In genomic region chr7:80207314-80207731, GRCm38 (mm10) we compare ENCODE assay signal across 8 mouse cellular contexts. TPM values are rescaled to one million over a fixed set of nuclear protein-coding genes. Genes with fewer than 3 reads are reported as not detected.
A peak's percentile ranks its signal among the peaks of the same experiment; 100 is the strongest.
DNase-seq lines count a peak whose midpoint lies in the region; ATAC-seq lines count a peak whose summit lies in the region.

No protein-coding gene starts in this region.

- no peak for ATAC-seq in lung, embryonic 15.5 days (ENCODE audit: borderline replicate concordance, extremely low read depth, low FRiP score, low TSS enrichment)

- H3K4me2 ChIP-seq in lung, embryonic 15.5 days: peak overlapping the region; percentile 32; the same call in 1 of the 2 replicates

- H3K4me1 ChIP-seq in lung, embryonic 15.5 days: peaks cover 54% of the 10 kb centered on the region
- peaks cover 98% of the 10 kb centered on the region for H3K4me1 ChIP-seq in megakaryocyte, embryonic 14.5 days

- WGBS in lung, embryonic 15.5 days: 35% methylated on average over 3 of the region's 3 CpGs

- no peaks in the 10 kb centered on the region for H3K27me3 ChIP-seq in lung, embryonic 15.5 days
- no peaks in the 10 kb centered on the region for H3K27me3 ChIP-seq in megakaryocyte, embryonic 14.5 days (replicated peaks)

- intact Hi-C loops in left cerebral cortex, postnatal 10 days (cut with DNase I): no loop called here

- no peak overlapping the region for H3K4me3 ChIP-seq in lung, embryonic 15.5 days
- peak overlapping the region; percentile 88 for H3K4me3 ChIP-seq in megakaryocyte, embryonic 14.5 days (replicated peaks)

- H3K36me3 ChIP-seq in lung, embryonic 15.5 days: no peaks in the 10 kb centered on the region
- H3K36me3 ChIP-seq in megakaryocyte, embryonic 14.5 days (replicated peaks; ENCODE audit: low read length): peaks cover 81% of the 10 kb centered on the region

- DNase-seq in lung, postnatal 25 days (ENCODE audit: low spot score): no peak
- peak; percentile 65 for DNase-seq in ZHBTc4 (ENCODE audit: low read depth, low spot score)
- peak; percentile 73 to 84 for DNase-seq in kidney, adult 8-10 months
- no peak for DNase-seq in frontal cortex, postnatal 10 days (ENCODE audit: low spot score in 2 of 2)
- DNase-seq in left cerebral cortex, postnatal 10 days (ENCODE audit: extremely low spot score in 1 of 2, low spot score in 2 of 2): no peak
- DNase-seq in neural tube, embryonic 10.5 days (ENCODE audit: extremely low spot score, low spot score): no peak

- H3K9ac ChIP-seq in lung, embryonic 15.5 days: 0 out of 2 replicates have a peak overlapping the region, but pooled peaks have one; percentile 3

- peak overlapping the region; percentile 90 for H3K27ac ChIP-seq in lung, embryonic 15.5 days

- H3K9me3 ChIP-seq in lung, embryonic 15.5 days: no peaks in the 10 kb centered on the region
- no peaks in the 10 kb centered on the region for H3K9me3 ChIP-seq in megakaryocyte, embryonic 14.5 days

RNA-seq across cellular contexts. Expression of gene Sema4b, which starts 20.7 kb away (rescaled TPM):
- 13.7 and 14.9 TPM in 2 replicates for polyA plus RNA-seq in lung, embryonic 15.5 days (2015; fragmentation: Nextera tagmentation; extraction: Ambion mirVana)
- 30.8 and 31.0 TPM in 2 replicates for polyA plus RNA-seq in megakaryocyte, embryonic 14.5 days (2012; ENCODE audit: insufficient read depth, low replicate concordance)
- total RNA-seq in left cerebral cortex, postnatal 10 days (2021): 10 to 100 TPM; 23.5 to 23.7 TPM

RNA-seq across cellular contexts. Expression of gene Cib1, which starts 25.3 kb away (rescaled TPM):
- 79.1 and 90.8 TPM in 2 replicates for polyA plus RNA-seq in lung, embryonic 15.5 days (2015; fragmentation: Nextera tagmentation; extraction: Ambion mirVana)
- polyA plus RNA-seq in megakaryocyte, embryonic 14.5 days (2012; ENCODE audit: insufficient read depth, low replicate concordance): 42.4 and 54.0 TPM in 2 replicates
- total RNA-seq in left cerebral cortex, postnatal 10 days (2021): 10 to 100 TPM; 19.4 to 21.2 TPM

RNA-seq across cellular contexts. Expression of gene Gdpgp1, which starts 25.3 kb away (rescaled TPM):
- 3.0 and 4.0 TPM in 2 replicates for polyA plus RNA-seq in lung, embryonic 15.5 days (2015; fragmentation: Nextera tagmentation; extraction: Ambion mirVana)
- polyA plus RNA-seq in megakaryocyte, embryonic 14.5 days (2012; ENCODE audit: insufficient read depth, low replicate concordance): 1.6 and 7.0 TPM in 2 replicates
- 1 to 10 TPM; 6.0 to 7.0 TPM for total RNA-seq in left cerebral cortex, postnatal 10 days (2021)

RNA-seq across cellular contexts. Expression of gene Ttll13, which starts 38.9 kb away (rescaled TPM):
- 0.73 and 0.93 TPM in 2 replicates for polyA plus RNA-seq in lung, embryonic 15.5 days (2015; fragmentation: Nextera tagmentation; extraction: Ambion mirVana)
- polyA plus RNA-seq in megakaryocyte, embryonic 14.5 days (2012; ENCODE audit: insufficient read depth, low replicate concordance): 0.11 TPM in 1 of 2 replicates, not detected in the other
- total RNA-seq in left cerebral cortex, postnatal 10 days (2021): 1 to 10 TPM; 1.3 to 2.2 TPM

RNA-seq across cellular contexts. Expression of gene Ngrn, which starts 53.7 kb away (rescaled TPM):
- 44.6 and 45.7 TPM in 2 replicates for polyA plus RNA-seq in lung, embryonic 15.5 days (2015; fragmentation: Nextera tagmentation; extraction: Ambion mirVana)
- 3.8 and 39.8 TPM in 2 replicates for polyA plus RNA-seq in megakaryocyte, embryonic 14.5 days (2012; ENCODE audit: insufficient read depth, low replicate concordance)
- 10 to 100 TPM; 43.9 to 46.8 TPM for total RNA-seq in left cerebral cortex, postnatal 10 days (2021)

Comparison
In these comparisons a context has a peak if more than half of its experiments do, and no peak if none do; other contexts are left out.
1. DNase-seq: peak in ZHBTc4 (single experiment) and kidney, adult 8-10 months (2 of 2); none in lung, postnatal 25 days (single experiment), frontal cortex, postnatal 10 days (0 of 2), left cerebral cortex, postnatal 10 days (0 of 2) and neural tube, embryonic 10.5 days (single experiment).